Mouse (Mus musculus) liver, adult 2 months (tissue): Measurements from ENCODE around the gene C87414. TPM values are rescaled to one million over a fixed set of nuclear protein-coding genes. Genes with fewer than 3 reads are reported as not detected.
"Not testable (repeated sequence)": the region's sequence is repeated elsewhere in the genome, so short reads cannot be mapped to it uniquely, and the experiment has no call there.

Experiments
- DNase-seq: peaks from one replicate; pipeline ENCODE4 v3.0.0-alpha.2; 2011; ENCODE audit warnings: low read depth, low spot score; ENCODE audit errors: extremely low read depth
- H3K27ac ChIP-seq: fragments of 200-500 bp; replicated peaks from 2 replicates; pipeline ENCODE4 v1.5.1; 2012; ENCODE audit warnings: low read depth, mild to moderate bottlenecking, control low read depth, inconsistent platforms, low read length; ENCODE audit not compliant: insufficient read depth
- H3K27me3 ChIP-seq: fragments of 200-500 bp; 2 replicates; pipeline ENCODE4 v1.6.1; 2012; ENCODE audit warnings: mild to moderate bottlenecking, moderate library complexity, low read length, inconsistent platforms; ENCODE audit not compliant: control insufficient read depth, insufficient read depth
- H3K36me3 ChIP-seq: fragments of 200-500 bp; 2 replicates; pipeline ENCODE4 v1.6.1; 2012; ENCODE audit warnings: low read length, inconsistent platforms; ENCODE audit not compliant: control insufficient read depth, insufficient read depth
- H3K4me1 ChIP-seq: fragments of 200-500 bp; 2 replicates; pipeline ENCODE4 v1.6.1; 2011; ENCODE audit warnings: low read length; ENCODE audit not compliant: control insufficient read depth, insufficient read depth
- H3K4me3 ChIP-seq: fragments of 200-500 bp; 2 replicates; pipeline ENCODE4 v1.5.1; 2011; ENCODE audit warnings: low read depth, mild to moderate bottlenecking, control low read depth, low read length, moderate library complexity; ENCODE audit not compliant: insufficient read depth
- H3K79me2 ChIP-seq: fragments of 200-500 bp; 2 replicates; pipeline ENCODE4 v1.6.1; 2012; ENCODE audit warnings: inconsistent platforms, mild to moderate bottlenecking, low read length, moderate library complexity; ENCODE audit not compliant: control insufficient read depth, insufficient read depth
- H3K9ac ChIP-seq: fragments of 200-500 bp; 2 replicates; pipeline ENCODE4 v1.6.1; 2012; ENCODE audit warnings: low read depth, mild to moderate bottlenecking, control low read depth, inconsistent platforms, low read length
- WGBS: fragments of 180-500 bp; shearing (Covaris S2); methylation state at CpG from one replicate; pipeline ENCODE4 v1.1.7; 2018; 5-methylcytosine and 5-hydroxymethylcytosine counted together
- polyA plus RNA-seq: library from polyadenylated mRNA; depleted of rRNA; stranded (reverse); fragments of >200 nt; gene quantifications from 2 replicates; pipeline ENCODE4 v1.2.3, GENCODE M21; 2012; rRNA removed
- total RNA-seq: library from RNA; depleted of rRNA; stranded (reverse); fragments of >200 nt; gene quantifications from 2 replicates; pipeline ENCODE4 v1.2.3, GENCODE M21; 2014; rRNA removed

C87414 gene
- total RNA-seq (not detected in 2 replicates), polyA plus RNA-seq (not detected in 2 replicates)

DNA sequence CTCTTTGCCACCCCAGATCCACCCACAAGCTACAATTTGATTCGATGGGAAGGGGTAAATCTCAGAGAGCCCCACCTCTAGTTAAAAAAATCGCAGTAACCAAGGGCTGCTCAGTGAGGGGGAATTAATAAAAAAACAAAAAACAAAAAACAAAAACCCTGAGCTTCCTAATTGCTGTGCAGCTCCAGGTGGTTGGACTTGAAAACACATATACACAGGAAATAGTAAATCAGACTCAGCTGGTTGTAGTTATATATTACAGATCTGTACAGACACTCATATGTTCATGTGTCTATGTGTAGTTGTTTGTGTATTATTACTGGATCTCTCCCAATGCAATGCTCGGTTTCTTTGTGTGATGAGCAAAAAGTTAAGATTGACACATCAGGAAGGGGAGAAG lies at the start of gene C87414:
TSS of gene C87414 (minus strand) at position 101 of the 400 bp plus-strand sequence.
- not testable (repeated sequence) for H3K27ac ChIP-seq, H3K4me1 ChIP-seq, H3K27me3 ChIP-seq, H3K79me2 ChIP-seq, H3K36me3 ChIP-seq, DNase-seq, H3K9ac ChIP-seq, H3K4me3 ChIP-seq
- 100% methylated on average over 1 of the region's 3 CpGs for WGBS

GRCm38 (mm10) chr5:93684661-93685060 lies 13.3 kb upstream of the C87414 start:
- not testable (repeated sequence) for H3K9ac ChIP-seq, H3K4me3 ChIP-seq, H3K27ac ChIP-seq, H3K79me2 ChIP-seq, H3K4me1 ChIP-seq, H3K27me3 ChIP-seq, H3K36me3 ChIP-seq
- WGBS = 61% methylated on average over 3 of the region's 3 CpGs
- peak; percentile 9 for DNase-seq

Other genes starting within 250 kb of the C87414 start
- gene Gm16427, start 131.4 kb downstream of the C87414 start, total RNA-seq = not detected in 2 replicates
- gene Gm16427, start 131.4 kb downstream of the C87414 start, polyA plus RNA-seq = not detected in 2 replicates
- gene Gm7792, start 172.2 kb upstream of the C87414 start, total RNA-seq = not detected in 2 replicates
- gene Gm7792, start 172.2 kb upstream of the C87414 start, polyA plus RNA-seq = not detected in 2 replicates